Mouse (Mus musculus): ENCODE measurements around the gene Xrcc5.
A peak's percentile ranks its signal among the peaks of the same experiment; 100 is the strongest.

GRCm38 (mm10) chr1:72306679-72307181 lies 491 bp upstream of the Xrcc5 start:
- TF ChIP-seq POLR2A (IDR thresholded peaks at IDR 0.05; ENCODE audit: insufficient read depth, low read length) (no peak), CTCF (IDR thresholded peaks at IDR 0.05; ENCODE audit: low read depth, low read length) (peak; percentile 59)
